Mouse (Mus musculus) CH12.LX (cell line): ENCODE results near the gene Pde9a. TPM values are rescaled to one million over a fixed set of nuclear protein-coding genes. Genes with fewer than 3 reads are reported as not detected.

Experiments
- DNase-seq: peaks from one replicate; pipeline ENCODE4 v3.0.0-alpha.2; 2013; ENCODE audit errors: extremely low read depth
- H3K27ac ChIP-seq: 2 replicates; pipeline ENCODE4 v1.5.1; 2012; ENCODE audit warnings: low read depth, mild to moderate bottlenecking, control low read depth, moderate library complexity; ENCODE audit not compliant: insufficient read depth
- H3K27me3 ChIP-seq: replicated peaks from 2 replicates; pipeline ENCODE3; 2012; ENCODE audit warnings: inconsistent platforms
- H3K36me3 ChIP-seq, 2 experiments: replicated peaks in 1 of 2; 2 replicates each; pipeline versions ENCODE3 to v1.6.1; 2012; ENCODE audit warnings: inconsistent platforms in 1 of 2, low read length in 1 of 2, mild to moderate bottlenecking in 1 of 2, mixed read lengths in 1 of 2, moderate library complexity in 1 of 2; ENCODE audit not compliant: control insufficient read depth in 1 of 2, insufficient read depth in 1 of 2
- H3K4me1 ChIP-seq, 2 experiments: 2 replicates each; pipeline ENCODE4 v1.6.1; 2012; ENCODE audit warnings: inconsistent platforms in 1 of 2, moderate library complexity in 1 of 2; ENCODE audit not compliant: insufficient read depth in 2 of 2, control insufficient read depth in 1 of 2
- H3K4me2 ChIP-seq: 2 replicates; pipeline ENCODE4 v1.6.1; 2012; ENCODE audit warnings: low read depth, mild to moderate bottlenecking, control low read depth; ENCODE audit not compliant: poor library complexity, insufficient read depth, severe bottlenecking
- H3K4me3 ChIP-seq, 3 experiments: fragments of 150-350 bp in 1 of 3; sonication (generic) in 1 of 3; replicated peaks in 1 of 3; 2 replicates each; pipeline versions ENCODE3 to v1.5.1; 2011 to 2012; ENCODE audit warnings: low read depth in 2 of 3, low read length in 2 of 3, mild to moderate bottlenecking in 2 of 3, moderate library complexity in 2 of 3, control low read depth in 1 of 3, improper control_type of control experiment in 1 of 3, inconsistent platforms in 1 of 3, mixed read lengths in 1 of 3; ENCODE audit not compliant: poor library complexity in 1 of 3
- H3K79me2 ChIP-seq: replicated peaks from 2 replicates; pipeline ENCODE4 v1.6.1; 2012; ENCODE audit warnings: mild to moderate bottlenecking, moderate library complexity; ENCODE audit not compliant: control insufficient read depth, poor library complexity, insufficient read depth, severe bottlenecking; ENCODE audit errors: extremely low read depth
- H3K9ac ChIP-seq: 2 replicates; pipeline ENCODE4 v1.6.1; 2012; ENCODE audit warnings: low read depth, mild to moderate bottlenecking, control low read depth, moderate library complexity; ENCODE audit not compliant: insufficient read depth
- H3K9me3 ChIP-seq: replicated peaks from 2 replicates; pipeline ENCODE3; 2012; ENCODE audit warnings: low read length, inconsistent platforms, mixed read lengths
- BHLHE40 ChIP-seq: IDR thresholded peaks from 2 replicates; pipeline ENCODE4 v1.6.1; 2011; ENCODE audit warnings: mild to moderate bottlenecking, low read depth, low read length, improper control_type of control experiment
- CHD1 ChIP-seq: IDR thresholded peaks from 2 replicates; pipeline ENCODE4 v1.6.1; 2012; ENCODE audit warnings: low read depth, low read length, improper control_type of control experiment, inconsistent platforms
- ETS1 ChIP-seq: conservative IDR thresholded peaks from 2 replicates; pipeline ENCODE4 v1.6.1; 2012; ENCODE audit warnings: low read depth, mild to moderate bottlenecking, inconsistent platforms, low read length, improper control_type of control experiment, moderate library complexity
- JUND ChIP-seq: conservative IDR thresholded peaks from 2 replicates; pipeline ENCODE4 v1.6.1; 2011; ENCODE audit warnings: low read depth, low read length, improper control_type of control experiment
- KAT2A ChIP-seq: IDR thresholded peaks from 2 replicates; pipeline ENCODE4 v1.6.1; 2012; ENCODE audit warnings: low read length, improper control_type of control experiment, inconsistent platforms; ENCODE audit not compliant: insufficient replicate concordance
- MEF2A ChIP-seq: IDR thresholded peaks from 2 replicates; pipeline ENCODE4 v1.6.1; 2014; ENCODE audit warnings: low read depth, mild to moderate bottlenecking, inconsistent platforms, low read length, improper control_type of control experiment, borderline replicate concordance
- MYC ChIP-seq: IDR thresholded peaks from 2 replicates; pipeline ENCODE4 v1.6.1; 2011; ENCODE audit warnings: low read depth, mild to moderate bottlenecking, improper control_type of control experiment, low read length
- NELFE ChIP-seq: IDR thresholded peaks from 2 replicates; pipeline ENCODE4 v1.6.1; 2011; ENCODE audit warnings: low read depth, low read length, improper control_type of control experiment
- POLR2AphosphoS2 ChIP-seq: IDR thresholded peaks from 2 replicates; pipeline ENCODE4 v1.6.1; 2011; ENCODE audit warnings: low read depth, low read length, improper control_type of control experiment
- RAD21 ChIP-seq: IDR thresholded peaks from 2 replicates; pipeline ENCODE4 v1.6.1; 2011; ENCODE audit warnings: low read depth, mild to moderate bottlenecking, low read length, improper control_type of control experiment, moderate library complexity
- RCOR1 ChIP-seq: conservative IDR thresholded peaks from 2 replicates; pipeline ENCODE4 v1.6.1; 2012; ENCODE audit warnings: low read depth, mild to moderate bottlenecking, inconsistent platforms, low read length, improper control_type of control experiment
- SIN3A ChIP-seq: IDR thresholded peaks from 2 replicates; pipeline ENCODE4 v1.6.1; 2012; ENCODE audit warnings: low read length, improper control_type of control experiment, inconsistent platforms
- TBP ChIP-seq: conservative IDR thresholded peaks from 2 replicates; pipeline ENCODE4 v1.6.1; 2011; ENCODE audit warnings: low read depth, low read length, improper control_type of control experiment
- UBTF ChIP-seq: IDR thresholded peaks from 2 replicates; pipeline ENCODE4 v1.6.1; 2012; ENCODE audit warnings: low read depth, mild to moderate bottlenecking, inconsistent platforms, low read length, improper control_type of control experiment, moderate library complexity
- USF1 ChIP-seq: IDR thresholded peaks from 2 replicates; pipeline ENCODE4 v1.6.1; 2014; ENCODE audit warnings: low read depth, mild to moderate bottlenecking, inconsistent platforms, low read length, improper control_type of control experiment
- USF2 ChIP-seq: conservative IDR thresholded peaks from 2 replicates; pipeline ENCODE4 v1.6.1; 2011; ENCODE audit warnings: low read depth, low read length, improper control_type of control experiment
- ZKSCAN1 ChIP-seq: IDR thresholded peaks from 2 replicates; pipeline ENCODE4 v1.6.1; 2012; ENCODE audit warnings: low read depth, inconsistent platforms, low read length, improper control_type of control experiment, borderline replicate concordance
- ZMIZ1 ChIP-seq: IDR thresholded peaks from 2 replicates; pipeline ENCODE4 v1.6.1; 2012; ENCODE audit warnings: low read depth, mild to moderate bottlenecking, inconsistent platforms, low read length, improper control_type of control experiment
- dilution Hi-C: fragments of 300-500 bp; cut with MboI; formaldehyde crosslinking; loops from 2 replicates; pipeline ENCODE4 v1.14.3; 2020; ENCODE audit warnings: low sequenced_read_pairs; ENCODE audit not compliant: extremely low pct_unique_long_range_greater_than_20kb, extremely low pct_ligation_motif_present
- in situ Hi-C: fragments of 300-500 bp; cut with MboI; formaldehyde crosslinking; loops from 3 replicates; pipeline ENCODE4 v1.14.3; 2019; ENCODE audit warnings: low sequenced_read_pairs, low pct_ligation_motif_present, low pct_unique_long_range_greater_than_20kb, mixed read lengths
- polyA plus RNA-seq: library from polyadenylated mRNA; unstranded; fragments of >175 nt; gene quantifications from 2 replicates; pipeline ENCODE4 v1.2.1, GENCODE M21; 2012; ENCODE audit warnings: low read depth; ENCODE audit not compliant: insufficient read length
- total RNA-seq, 2 experiments: library from RNA; depleted of rRNA; stranded (reverse); fragments of 300-350 nt in 1 of 2; fragments of >200 nt in 1 of 2; gene quantifications; 2 replicates each; pipeline ENCODE4 v1.2.3; 2012 to 2014

The Pde9a gene
- total and polyA plus RNA-seq, 3 experiments, result not detected

DNA sequence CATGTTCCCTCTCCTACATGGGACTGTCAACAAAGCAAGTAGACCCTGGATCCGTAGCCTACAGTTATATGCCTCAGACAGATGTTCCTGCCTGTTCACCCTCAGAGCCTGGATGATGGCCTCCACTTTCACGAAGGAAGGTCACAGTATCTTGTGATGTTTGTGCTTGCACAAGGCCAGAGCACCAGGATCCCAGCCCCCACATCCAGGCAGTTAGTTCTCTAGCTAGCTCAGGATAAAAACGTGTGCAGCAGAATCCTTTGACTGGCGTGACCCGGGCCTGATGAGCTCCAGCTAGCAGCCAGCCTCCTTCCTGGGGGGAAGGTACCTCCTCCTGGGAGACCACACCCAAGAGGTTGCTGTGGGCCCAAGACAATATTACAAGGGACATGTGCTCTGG lies 82.5 kb downstream of the Pde9a start:
- TF ChIP-seq MYC, result no peak
- TF ChIP-seq RAD21, result no peak
- TF ChIP-seq CHD1, result no peak
- no peak for TF ChIP-seq UBTF
- no peak for TF ChIP-seq ZKSCAN1
- TF ChIP-seq POLR2AphosphoS2, result no peak
- TF ChIP-seq BHLHE40, result no peak
- TF ChIP-seq RCOR1, result no peak
- Histone ChIP-seq H3K4me3 (no peak overlapping the region), H3K27me3 (peaks cover 59% of the 10 kb centered on the region), H3K4me2 (no peak overlapping the region), H3K79me2 (no peaks in the 10 kb centered on the region), H3K9me3 (peaks cover 3% of the 10 kb centered on the region), H3K9ac (no peak overlapping the region), H3K36me3 (no peaks in the 10 kb centered on the region), H3K27ac (no peak overlapping the region), H3K4me1 (no peaks in the 10 kb centered on the region)
- no peak for DNase-seq
- dilution Hi-C loops (no loop called here), in situ Hi-C loops (no loop called here)

GRCm38 (mm10) chr17:31470766-31471418 lies 84.9 kb downstream of the Pde9a start:
- Histone ChIP-seq H3K9me3 (peaks cover 3% of the 10 kb centered on the region), H3K27ac (no peak overlapping the region), H3K4me1 (no peaks in the 10 kb centered on the region), H3K9ac (no peak overlapping the region), H3K36me3 (no peaks in the 10 kb centered on the region), H3K4me3 (no peak overlapping the region), H3K27me3 (peaks cover 68% of the 10 kb centered on the region)
- in situ Hi-C loops, result no loop called here
- DNase-seq, result no peak
- TF ChIP-seq KAT2A (no peak), TBP (no peak), USF1 (no peak), ETS1 (no peak), SIN3A (no peak), MEF2A (no peak), JUND (no peak), ZMIZ1 (no peak), NELFE (no peak), USF2 (no peak)
- TF ChIP-seq, all 38 proteins: peak for 0
- no peak overlapping the region for H3K4me2 ChIP-seq
- dilution Hi-C loops, result no loop called here
- H3K79me2 ChIP-seq, result no peaks in the 10 kb centered on the region
